Mouse (Mus musculus) MEL (cell line): Measurements from ENCODE around the gene Unc13b.

Source experiments
- CTCF ChIP-seq, 3 experiments: IDR thresholded peaks in 2 of 3; conservative IDR thresholded peaks in 1 of 3; 2 replicates each; pipeline ENCODE4 v1.5.1; 2011 to 2012; ENCODE audit warnings: low read length in 3 of 3, low read depth in 2 of 3, mild to moderate bottlenecking in 2 of 3, improper control_type of control experiment in 1 of 3, inconsistent platforms in 1 of 3, mixed read lengths in 1 of 3, moderate library complexity in 1 of 3; ENCODE audit not compliant: control insufficient read depth in 1 of 3, insufficient read depth in 1 of 3, poor library complexity in 1 of 3, severe bottlenecking in 1 of 3
- GATA1 ChIP-seq: IDR thresholded peaks from 2 replicates; pipeline ENCODE4 v1.6.1; 2011; ENCODE audit warnings: low read depth, low read length, improper control_type of control experiment
- POLR2A ChIP-seq, 2 experiments: IDR thresholded peaks; 2 replicates each; pipeline ENCODE4 v1.6.1; 2011 to 2012; ENCODE audit warnings: low read length in 2 of 2, mild to moderate bottlenecking in 2 of 2, control low read depth in 1 of 2, improper control_type of control experiment in 1 of 2, low read depth in 1 of 2, moderate library complexity in 1 of 2; ENCODE audit not compliant: control insufficient read depth in 1 of 2, insufficient read depth in 1 of 2, poor library complexity in 1 of 2
- POLR2AphosphoS2 ChIP-seq: IDR thresholded peaks from 2 replicates; pipeline ENCODE4 v1.6.1; 2011; ENCODE audit warnings: low read length, improper control_type of control experiment
- SMC3 ChIP-seq: IDR thresholded peaks from 2 replicates; pipeline ENCODE4 v1.6.1; 2011; ENCODE audit warnings: low read depth, low read length, improper control_type of control experiment

DNA sequence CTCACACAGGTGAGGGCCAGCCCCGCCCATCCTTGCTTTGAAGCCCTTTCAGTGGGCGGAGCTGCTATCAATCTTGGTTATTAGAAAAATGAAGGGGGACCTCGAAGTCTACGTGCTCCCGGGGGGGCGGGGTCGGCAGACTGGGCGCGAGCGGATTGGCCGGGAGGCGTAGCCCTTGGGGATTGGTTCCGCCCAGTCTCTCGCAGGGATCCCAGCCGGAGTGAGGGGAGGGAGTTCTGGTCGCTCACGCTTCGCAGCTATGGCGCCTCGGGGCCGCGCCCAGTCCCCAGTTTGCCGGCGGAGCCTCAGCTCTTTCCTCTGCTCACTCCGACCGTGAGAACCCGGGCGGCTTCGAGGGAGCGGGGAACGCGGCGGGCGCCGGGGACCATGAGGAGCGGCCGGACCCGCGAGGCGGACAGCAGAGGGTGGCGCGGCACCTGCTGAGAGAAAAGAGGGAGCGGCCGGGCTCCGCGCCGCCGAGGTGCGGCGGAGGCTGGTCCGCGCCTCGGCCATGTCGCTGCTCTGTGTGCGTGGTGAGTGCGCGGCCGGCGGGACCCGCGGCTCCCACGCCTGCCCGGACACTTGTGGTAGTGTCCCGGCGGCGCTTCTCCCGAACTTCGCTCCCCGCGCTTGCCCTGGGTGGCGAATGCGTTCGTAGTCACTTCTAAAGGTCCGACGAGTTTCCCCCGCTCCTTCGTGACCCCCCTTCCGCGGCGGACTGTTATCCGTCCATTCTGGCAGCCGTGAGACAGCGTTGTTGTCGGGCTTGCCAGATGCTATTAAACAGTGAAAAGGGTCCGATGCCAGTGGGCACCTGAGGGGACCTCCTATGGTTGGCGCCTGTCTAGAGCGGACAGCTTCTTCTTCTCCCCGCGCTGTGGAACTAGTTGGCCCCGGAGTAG lies at the start of gene Unc13b:
- TF ChIP-seq SMC3 (no peak), POLR2A (IDR thresholded peaks at IDR 0.05; ENCODE audit: control insufficient read depth in 1 of 2, insufficient read depth in 1 of 2, low read depth in 1 of 2, low read length in 2 of 2, poor library complexity in 1 of 2) (peak; percentile 51 to 80; a peak in 3 of 4 replicates), CTCF (IDR thresholded peaks at IDR 0.05 in 2 of 3, conservative IDR thresholded peaks at IDR 0.05 in 1 of 3; ENCODE audit: control insufficient read depth in 1 of 3, insufficient read depth in 1 of 3, low read depth in 2 of 3, low read length in 3 of 3, poor library complexity in 1 of 3, severe bottlenecking in 1 of 3) (no peak), POLR2AphosphoS2 (peak; percentile 60; the same call in 1 of the 2 replicates), GATA1 (no peak)
